Mouse (Mus musculus) 3134 (cell line): ENCODE results near the gene Prkn.

Experiments
- DNase-seq: peaks from one replicate; pipeline ENCODE4 v3.0.0-alpha.2; 2011; ENCODE audit warnings: low spot score; ENCODE audit not compliant: insufficient read length; ENCODE audit errors: extremely low read depth

Prkn gene

DNA sequence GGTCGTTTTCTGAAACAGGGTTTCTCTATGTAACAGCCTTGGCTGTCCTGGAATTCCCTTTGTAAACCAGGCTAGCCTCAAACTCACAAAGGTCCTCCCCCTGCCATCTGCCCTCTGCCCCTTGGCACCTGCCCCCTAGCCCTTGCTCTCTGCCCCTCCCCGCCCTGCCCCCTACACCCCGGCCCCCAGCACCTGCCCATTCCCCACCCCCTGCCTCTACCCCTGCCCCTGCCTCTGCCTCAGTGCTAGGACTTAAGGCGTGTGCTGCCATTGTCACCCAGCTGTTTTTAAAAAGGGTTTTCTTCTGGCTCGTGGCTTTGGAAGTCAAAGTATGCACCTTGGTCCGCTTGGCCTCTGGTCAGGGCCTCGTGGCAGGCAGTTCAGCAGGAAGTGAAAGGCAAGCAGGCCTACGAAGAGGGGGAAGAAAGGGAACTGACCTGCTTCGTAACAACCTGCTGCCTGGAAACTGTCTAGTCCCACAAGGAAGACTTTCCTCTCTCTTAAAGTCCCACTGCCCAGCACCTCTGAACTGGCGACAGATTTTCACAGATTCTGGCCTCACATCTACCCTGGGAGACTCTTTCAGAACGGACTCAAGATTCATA is 1190.5 kb downstream of the Prkn start:
- peak; percentile 15 for DNase-seq

GRCm38 (mm10) chr17:12031203-12031942 is 1191.2 kb downstream of the Prkn start:
- peak; percentile 52 for DNase-seq

DNA sequence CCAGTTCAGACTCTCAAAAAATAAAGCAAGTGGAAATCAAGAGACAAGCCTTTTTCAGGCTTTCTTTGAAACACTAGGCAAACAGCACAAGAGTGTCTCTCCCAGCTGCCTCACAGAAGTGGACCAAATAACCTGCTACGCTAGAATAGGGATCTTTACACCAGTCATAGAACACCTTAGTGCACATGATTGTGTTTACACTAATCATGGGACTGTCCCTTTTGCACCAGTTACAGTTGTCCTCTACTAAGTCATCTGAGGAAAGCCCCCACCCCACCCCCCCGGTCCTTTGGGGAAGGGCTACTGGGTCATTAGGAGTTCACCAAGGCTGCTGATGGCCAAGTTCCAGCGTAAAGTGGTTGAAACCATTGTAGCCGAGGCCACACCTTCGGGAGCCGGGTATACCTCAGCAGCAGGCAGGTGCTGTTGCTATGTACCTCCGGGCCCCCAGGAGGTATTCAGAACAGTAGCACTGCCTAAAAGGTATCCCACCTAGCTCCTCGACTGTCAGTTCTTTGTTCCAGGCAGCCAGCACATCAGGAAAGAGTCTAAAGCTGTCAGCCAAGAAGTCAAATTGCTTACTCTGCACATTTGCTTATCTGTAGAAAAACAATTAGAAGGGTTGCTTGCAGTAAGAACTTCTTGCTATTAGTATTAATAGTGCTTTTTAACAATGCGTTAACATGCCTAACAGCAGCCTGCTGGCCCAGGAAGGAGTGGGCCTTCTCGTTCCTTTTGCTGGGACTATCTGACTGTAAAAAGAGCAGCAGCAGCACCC is 1192.0 kb downstream of the Prkn start:
- no peak for DNase-seq

GRCm38 (mm10) chr17:12035386-12035785 is 1195.2 kb downstream of the Prkn start:
- DNase-seq = no peak

DNA sequence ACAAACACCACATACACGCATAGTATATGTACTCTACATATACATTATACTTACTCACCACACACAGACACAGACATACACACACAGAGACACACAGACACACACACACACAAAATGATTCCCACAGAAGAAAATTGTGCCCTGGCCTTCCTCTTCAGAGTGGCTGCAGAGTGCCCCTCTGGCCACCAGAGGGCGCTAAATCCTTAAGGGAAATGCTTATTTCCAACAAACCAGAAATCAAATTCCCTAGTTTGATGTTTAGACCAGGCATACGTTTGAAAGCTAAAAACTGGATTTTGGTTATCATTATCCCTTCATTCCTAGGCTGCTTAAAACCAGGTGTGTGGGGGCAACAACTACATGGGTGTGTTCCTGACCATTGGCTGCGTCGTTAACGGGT is 1196.0 kb downstream of the Prkn start:
- DNase-seq = no peak

- no peak for DNase-seq
These were observed 1196.9 kb downstream of the Prkn start for GRCm38 (mm10) chr17:12037065-12037464.

DNA sequence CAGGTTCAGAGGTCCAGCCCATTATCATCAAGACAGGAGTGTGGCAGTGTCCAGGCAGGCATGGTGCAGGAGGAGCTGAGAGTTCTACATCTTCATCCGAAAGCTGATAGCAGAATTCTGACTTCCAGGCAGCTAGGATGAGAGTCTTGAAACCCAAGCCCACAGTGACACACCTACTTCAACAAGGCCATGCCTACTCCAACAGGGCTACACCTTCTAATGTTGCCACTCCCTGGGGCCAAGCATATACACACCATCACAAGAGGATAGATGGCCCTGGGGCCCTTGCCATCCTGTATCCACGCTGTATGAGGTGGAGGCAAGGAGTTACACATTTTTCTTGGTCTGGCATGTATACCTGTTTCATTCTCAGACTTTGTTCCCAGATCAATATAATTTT is 1197.4 kb downstream of the Prkn start:
- no peak for DNase-seq

DNA sequence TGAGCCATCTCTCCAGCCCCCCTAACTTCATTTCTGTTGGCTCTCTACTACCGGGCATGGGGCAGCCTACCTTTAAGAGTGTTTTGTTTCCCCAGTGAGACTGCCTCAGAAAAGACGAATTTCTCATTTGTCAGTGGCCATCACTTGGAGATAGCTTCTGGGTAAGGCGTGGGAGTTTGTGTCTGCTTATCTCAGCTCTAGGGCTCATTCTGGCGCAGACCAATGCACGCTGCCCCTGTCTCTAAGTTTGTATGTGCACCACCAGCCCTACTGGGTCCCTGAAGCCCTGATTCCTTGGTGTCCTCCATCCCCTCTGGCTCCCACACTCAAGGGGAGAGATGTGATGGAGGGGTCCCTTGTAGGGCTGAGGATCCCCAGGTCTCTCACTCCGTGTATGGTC is 1198.3 kb downstream of the Prkn start:
- no peak for DNase-seq

- peak; percentile 51 for DNase-seq
These were observed 1199.0 kb downstream of the Prkn start for GRCm38 (mm10) chr17:12039188-12039587.

- no peak for DNase-seq
These were observed 1199.7 kb downstream of the Prkn start for GRCm38 (mm10) chr17:12039922-12040321.

GRCm38 (mm10) chr17:12040546-12040945 is 1200.4 kb downstream of the Prkn start:
- no peak for DNase-seq

- DNase-seq = no peak
These were observed 1201.0 kb downstream of the Prkn start for GRCm38 (mm10) chr17:12041091-12041655.

DNA sequence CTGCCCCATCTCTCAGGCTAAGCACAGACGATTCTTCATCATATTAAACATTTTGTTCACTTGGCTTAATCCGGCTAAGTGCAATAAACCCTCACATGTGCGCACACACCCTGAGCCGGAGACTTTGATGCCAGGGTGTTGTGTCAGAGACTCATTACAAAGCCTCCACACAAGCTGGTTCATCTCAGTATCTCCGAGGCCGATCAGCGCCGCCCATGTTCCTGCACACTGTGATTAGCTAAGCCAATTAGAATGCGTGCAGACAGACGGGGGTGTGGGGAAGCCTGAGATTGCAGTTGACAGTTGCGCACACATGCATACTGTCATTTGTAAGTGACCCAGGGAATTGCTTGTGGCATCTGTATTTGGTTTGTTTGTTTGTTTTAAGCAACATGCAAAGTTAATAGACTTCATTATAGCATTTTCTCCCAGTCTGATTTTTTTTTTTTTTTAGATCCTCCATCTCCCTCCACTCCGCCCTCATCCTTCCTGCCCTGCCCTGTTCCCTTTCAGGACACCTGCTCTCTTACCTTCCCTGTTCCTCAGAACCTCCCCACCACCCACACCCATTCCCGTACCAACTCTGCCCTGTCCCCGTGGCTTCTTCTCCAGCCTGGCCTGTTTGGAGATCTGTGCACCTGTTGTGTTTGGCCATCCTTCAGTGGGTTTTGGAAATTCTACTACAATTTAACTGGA is 1202.5 kb downstream of the Prkn start:
- DNase-seq = no peak

GRCm38 (mm10) chr17:12044222-12044621 is 1204.0 kb downstream of the Prkn start:
- no peak for DNase-seq

GRCm38 (mm10) chr17:12045861-12046273 is 1205.7 kb downstream of the Prkn start:
- peak; percentile 63 for DNase-seq

- DNase-seq = no peak
These were observed 1206.8 kb downstream of the Prkn start for GRCm38 (mm10) chr17:12047032-12047431.

DNA sequence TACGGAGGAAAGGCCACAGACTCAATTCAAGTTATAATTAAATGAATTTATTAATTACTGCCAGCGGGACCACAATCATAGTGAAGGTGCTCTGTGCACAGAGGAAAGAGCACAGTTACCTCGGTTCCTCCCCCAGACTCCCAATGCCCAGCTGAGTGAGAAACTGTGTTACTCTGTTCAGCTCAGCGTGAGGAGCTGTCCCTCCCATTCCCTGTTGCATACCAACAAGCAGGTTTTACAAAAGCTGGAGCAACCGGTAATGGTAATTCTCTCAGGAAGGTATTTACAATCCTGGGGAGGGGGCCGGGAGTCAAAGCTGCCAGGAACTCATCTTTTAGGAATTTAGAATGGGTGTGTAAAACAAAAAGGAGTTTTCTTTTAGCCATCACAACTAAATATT is 1207.3 kb downstream of the Prkn start:
- no peak for DNase-seq

GRCm38 (mm10) chr17:12048695-12049490 is 1208.7 kb downstream of the Prkn start:
- DNase-seq = peak; percentile 64

GRCm38 (mm10) chr17:12050261-12050660 is 1210.1 kb downstream of the Prkn start:
- DNase-seq = no peak

GRCm38 (mm10) chr17:12051031-12051430 is 1210.8 kb downstream of the Prkn start:
- DNase-seq = peak; percentile 51
